Comparison of ENCODE assay signal across 8 mouse cellular contexts in the genomic region with DNA sequence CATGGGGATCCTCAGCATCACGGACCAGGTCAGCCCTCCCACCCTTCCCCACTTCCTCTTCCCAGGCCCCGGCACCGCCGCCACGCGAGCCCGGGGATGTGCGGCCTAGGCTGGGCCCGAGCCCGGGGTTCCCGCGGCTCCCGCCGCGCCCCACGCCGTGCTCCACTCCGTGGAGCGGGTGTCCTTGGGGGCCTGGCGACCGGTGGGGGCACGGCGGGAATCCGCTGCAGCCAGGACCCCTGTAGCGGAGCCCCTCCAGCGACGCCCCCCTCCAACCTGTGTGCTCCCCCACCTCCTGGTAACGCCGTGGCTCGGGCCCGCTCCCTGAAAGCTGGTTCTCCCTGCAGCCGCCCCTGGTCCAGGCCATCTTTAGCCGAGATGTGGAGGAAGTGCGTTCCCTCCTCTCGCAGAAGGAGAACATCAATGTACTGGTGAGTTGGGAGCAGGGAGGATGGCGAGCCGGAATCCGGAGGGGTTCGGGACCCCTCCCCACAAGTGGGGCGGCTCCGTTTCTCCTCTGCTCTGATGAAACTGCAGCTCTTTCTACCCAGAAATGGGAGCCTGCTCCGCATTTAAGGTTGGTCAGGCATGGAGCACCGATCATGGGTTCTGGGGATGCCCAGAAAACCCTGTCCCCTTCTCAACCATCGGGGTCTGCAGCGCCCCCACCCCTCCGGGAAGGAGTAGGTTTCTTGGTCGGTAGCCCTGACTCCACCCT. TPM values are rescaled to one million over a fixed set of nuclear protein-coding genes. Genes with fewer than 3 reads are reported as not detected.
A peak's percentile ranks its signal among the peaks of the same experiment; 100 is the strongest.
DNase-seq lines count a peak whose midpoint lies in the region; ATAC-seq and TF ChIP-seq lines count a peak whose summit lies in the region.

No protein-coding gene starts in this region.

- in situ Hi-C loops in ES-E14 (cut with MboI; ENCODE audit: low sequenced_read_pairs in 2 of 2, unreplicated experiment in 2 of 2): no loop called here

- peaks cover 2% of the 10 kb centered on the region; the same call in 1 of the 2 replicates for H3K36me3 ChIP-seq in kidney, adult 2 months (ENCODE audit: control insufficient read depth, insufficient read depth, low read length)
- H3K36me3 ChIP-seq in ES-E14 (ENCODE audit: control insufficient read depth, insufficient read depth, low read length, poor library complexity, severe bottlenecking): peaks cover 18% of the 10 kb centered on the region
- H3K36me3 ChIP-seq in heart, postnatal 0 days (replicated peaks; ENCODE audit: control insufficient read depth, insufficient read depth, low read length): peaks cover 40% of the 10 kb centered on the region
- H3K36me3 ChIP-seq in liver, embryonic 13.5 days: peaks cover 39% of the 10 kb centered on the region
- peaks cover 32% of the 10 kb centered on the region for H3K36me3 ChIP-seq in neural tube, embryonic 14.5 days (ENCODE audit: control insufficient read depth, insufficient read depth, low read length)

- under 1% methylated on average over 47 of the region's 47 CpGs for WGBS in kidney, adult 2 months
- WGBS in heart, postnatal 0 days: under 1% methylated on average over 46 of the region's 47 CpGs
- WGBS in liver, embryonic 13.5 days (ENCODE audit: insufficient replicate concordance): under 1% methylated on average over 46 of the region's 47 CpGs
- under 1% methylated on average over 46 of the region's 47 CpGs for WGBS in neural tube, embryonic 14.5 days

- ATAC-seq in heart, postnatal 0 days (ENCODE audit: insufficient read depth, low read depth): peak; percentile 45
- ATAC-seq in liver, embryonic 13.5 days (ENCODE audit: low read depth): peak; percentile 67
- peak; percentile 75 for ATAC-seq in neural tube, embryonic 14.5 days (ENCODE audit: low read depth)

- DNase-seq in kidney, adult 2 months: no peak
- no peak for DNase-seq in kidney, adult 11 months
- no peak for DNase-seq in ES-E14 (ENCODE audit: low read depth, low spot score)
- peak; percentile 82 for DNase-seq in embryo, embryonic 11 days
- DNase-seq in heart, postnatal 0 days (ENCODE audit: low spot score): peak; percentile 19
- DNase-seq in liver, embryonic 13.5 days: peak; percentile 31
- peak; percentile 55 for DNase-seq in yolk sac, embryonic 10.5 days (ENCODE audit: low spot score)

- no peak for TF ChIP-seq CTCF in kidney, adult 2 months (conservative IDR thresholded peaks at IDR 0.05; ENCODE audit: insufficient read depth, insufficient read length, low read depth, low read length)
- TF ChIP-seq CTCF in heart, postnatal 0 days (IDR thresholded peaks at IDR 0.05; ENCODE audit: low read depth): no peak

- no peak for TF ChIP-seq EP300 in heart, postnatal 0 days (IDR thresholded peaks at IDR 0.05; ENCODE audit: low read depth)

- peaks cover 12% of the 10 kb centered on the region for H3K4me1 ChIP-seq in kidney, adult 2 months (ENCODE audit: control insufficient read depth, insufficient read depth, low read length)
- H3K4me1 ChIP-seq in ES-E14 (ENCODE audit: control insufficient read depth in 2 of 2, insufficient read depth in 2 of 2, low read length in 2 of 2, poor library complexity in 1 of 2): peaks cover 3 to 6% of the 10 kb centered on the region in 2 experiments; a peak in 2 of 4 replicates
- peaks cover 14% of the 10 kb centered on the region for H3K4me1 ChIP-seq in heart, postnatal 0 days (ENCODE audit: control insufficient read depth, insufficient read depth)
- peaks cover 44% of the 10 kb centered on the region for H3K4me1 ChIP-seq in liver, embryonic 13.5 days (replicated peaks)
- peaks cover 19% of the 10 kb centered on the region for H3K4me1 ChIP-seq in neural tube, embryonic 14.5 days (ENCODE audit: control insufficient read depth, insufficient read depth, low read length)

- no peak for TF ChIP-seq POLR2A in kidney, adult 2 months (IDR thresholded peaks at IDR 0.05; ENCODE audit: low read depth, low read length)

- no peaks in the 10 kb centered on the region for H3K27me3 ChIP-seq in kidney, adult 2 months (replicated peaks; ENCODE audit: control insufficient read depth, insufficient read depth, low read length)
- H3K27me3 ChIP-seq in heart, postnatal 0 days (ENCODE audit: control insufficient read depth, insufficient read depth, low read length): no peaks in the 10 kb centered on the region
- H3K27me3 ChIP-seq in liver, embryonic 13.5 days: no peaks in the 10 kb centered on the region
- no peaks in the 10 kb centered on the region; the same call in 1 of the 2 replicates for H3K27me3 ChIP-seq in neural tube, embryonic 14.5 days (ENCODE audit: control insufficient read depth, insufficient read depth, low read length)

- H3K9me3 ChIP-seq in ES-E14 (ENCODE audit: control insufficient read depth, insufficient read depth, low read depth, low read length): no peaks in the 10 kb centered on the region
- no peaks in the 10 kb centered on the region for H3K9me3 ChIP-seq in heart, postnatal 0 days (replicated peaks; ENCODE audit: control insufficient read depth, low read length)
- H3K9me3 ChIP-seq in liver, embryonic 13.5 days (replicated peaks): no peaks in the 10 kb centered on the region
- no peaks in the 10 kb centered on the region for H3K9me3 ChIP-seq in neural tube, embryonic 14.5 days (ENCODE audit: control insufficient read depth, low read length)

- H3K4me3 ChIP-seq in kidney, adult 2 months (ENCODE audit: insufficient read depth, low read depth, low read length): peak overlapping the region; percentile 90
- peak overlapping the region; percentile 83 to 96 for H3K4me3 ChIP-seq in ES-E14 (ENCODE audit: insufficient read depth in 1 of 2, low read depth in 1 of 2, low read length in 2 of 2, poor library complexity in 1 of 2, severe bottlenecking in 1 of 2)
- peak overlapping the region; percentile 85 for H3K4me3 ChIP-seq in heart, postnatal 0 days (ENCODE audit: low read depth, low read length)
- H3K4me3 ChIP-seq in liver, embryonic 13.5 days (replicated peaks): peak overlapping the region; percentile 87
- peak overlapping the region; percentile 94 for H3K4me3 ChIP-seq in neural tube, embryonic 14.5 days (ENCODE audit: low read depth, low read length)

- peak overlapping the region; percentile 68 for H3K4me2 ChIP-seq in heart, postnatal 0 days (ENCODE audit: low read depth, low read length)
- peak overlapping the region; percentile 97 for H3K4me2 ChIP-seq in liver, embryonic 13.5 days
- H3K4me2 ChIP-seq in neural tube, embryonic 14.5 days (ENCODE audit: low read depth, low read length): peak overlapping the region; percentile 77

- H3K27ac ChIP-seq in kidney, adult 2 months (ENCODE audit: insufficient read depth, low read depth, low read length): 0 out of 2 replicates have a peak overlapping the region, but pooled peaks have one; percentile 26
- H3K27ac ChIP-seq in ES-E14 (ENCODE audit: insufficient read depth, low read depth, low read length, poor library complexity, severe bottlenecking): peak overlapping the region; percentile 10; the same call in 1 of the 2 replicates
- H3K27ac ChIP-seq in heart, postnatal 0 days (ENCODE audit: low read depth): peak overlapping the region; percentile 84
- H3K27ac ChIP-seq in liver, embryonic 13.5 days: peak overlapping the region; percentile 84
- H3K27ac ChIP-seq in neural tube, embryonic 14.5 days (ENCODE audit: low read depth, low read length): peak overlapping the region; percentile 94

- peak overlapping the region; percentile 97 for H3K9ac ChIP-seq in ES-E14 (ENCODE audit: insufficient read depth, low read depth, low read length, poor library complexity, severe bottlenecking)
- H3K9ac ChIP-seq in heart, postnatal 0 days (replicated peaks; ENCODE audit: low read depth, low read length): peak overlapping the region; percentile 92
- H3K9ac ChIP-seq in liver, embryonic 13.5 days: peak overlapping the region; percentile 94
- H3K9ac ChIP-seq in neural tube, embryonic 14.5 days (replicated peaks; ENCODE audit: low read depth, low read length): peak overlapping the region; percentile 98

RNA-seq across cellular contexts. Expression of a gene that starts 0.5 kb away (rescaled TPM):
- 21.5 and 22.5 TPM in 2 replicates for polyA plus RNA-seq in kidney, adult 2 months (2012; rRNA removed)
- total RNA-seq in ES-E14 (2012; rRNA removed): 11.1 and 11.4 TPM in 2 replicates
- total RNA-seq in heart, postnatal 0 days (2014; rRNA removed; ENCODE audit: low replicate concordance): 14.3 and 17.6 TPM in 2 replicates
- 4.2 and 4.5 TPM in 2 replicates for polyA plus RNA-seq in heart, postnatal 0 days (2015; fragmentation: Nextera tagmentation; extraction: Ambion mirVana)
- 5.0 and 5.1 TPM in 2 replicates for polyA plus RNA-seq in liver, embryonic 13.5 days (2015; fragmentation: Nextera tagmentation; extraction: Ambion mirVana)
- polyA plus RNA-seq in neural tube, embryonic 14.5 days (2014; fragmentation: Nextera tagmentation; extraction: Ambion mirVana): 11.6 and 14.0 TPM in 2 replicates

RNA-seq across cellular contexts. Expression of a gene that starts 8.6 kb away (rescaled TPM):
- polyA plus RNA-seq in kidney, adult 2 months (2012; rRNA removed): 58.7 and 72.3 TPM in 2 replicates
- total RNA-seq in ES-E14 (2012; rRNA removed): 8.2 and 10.1 TPM in 2 replicates
- total RNA-seq in heart, postnatal 0 days (2014; rRNA removed; ENCODE audit: low replicate concordance): 35.2 and 36.9 TPM in 2 replicates
- polyA plus RNA-seq in heart, postnatal 0 days (2015; fragmentation: Nextera tagmentation; extraction: Ambion mirVana): 52.9 and 61.2 TPM in 2 replicates
- 4.6 and 4.8 TPM in 2 replicates for polyA plus RNA-seq in liver, embryonic 13.5 days (2015; fragmentation: Nextera tagmentation; extraction: Ambion mirVana)
- polyA plus RNA-seq in neural tube, embryonic 14.5 days (2014; fragmentation: Nextera tagmentation; extraction: Ambion mirVana): 51.3 and 52.7 TPM in 2 replicates

RNA-seq across cellular contexts. Expression of a gene that starts 23.6 kb away (rescaled TPM):
- polyA plus RNA-seq in kidney, adult 2 months (2012; rRNA removed): 114 and 137 TPM in 2 replicates
- 0.36 and 0.53 TPM in 2 replicates for total RNA-seq in ES-E14 (2012; rRNA removed)
- total RNA-seq in heart, postnatal 0 days (2014; rRNA removed; ENCODE audit: low replicate concordance): not detected in 2 replicates
- not detected in 2 replicates for polyA plus RNA-seq in heart, postnatal 0 days (2015; fragmentation: Nextera tagmentation; extraction: Ambion mirVana)
- 30.5 and 32.8 TPM in 2 replicates for polyA plus RNA-seq in liver, embryonic 13.5 days (2015; fragmentation: Nextera tagmentation; extraction: Ambion mirVana)
- 0.44 TPM in 1 of 2 replicates, not detected in the other for polyA plus RNA-seq in neural tube, embryonic 14.5 days (2014; fragmentation: Nextera tagmentation; extraction: Ambion mirVana)

RNA-seq across cellular contexts. Expression of a gene that starts 33.9 kb away (rescaled TPM):
- 33.2 and 37.8 TPM in 2 replicates for polyA plus RNA-seq in kidney, adult 2 months (2012; rRNA removed)
- total RNA-seq in ES-E14 (2012; rRNA removed): 25.3 and 28.2 TPM in 2 replicates
- total RNA-seq in heart, postnatal 0 days (2014; rRNA removed; ENCODE audit: low replicate concordance): 28.1 and 34.6 TPM in 2 replicates
- polyA plus RNA-seq in heart, postnatal 0 days (2015; fragmentation: Nextera tagmentation; extraction: Ambion mirVana): 55.5 and 56.1 TPM in 2 replicates
- 57.3 and 64.4 TPM in 2 replicates for polyA plus RNA-seq in liver, embryonic 13.5 days (2015; fragmentation: Nextera tagmentation; extraction: Ambion mirVana)
- 131 and 140 TPM in 2 replicates for polyA plus RNA-seq in neural tube, embryonic 14.5 days (2014; fragmentation: Nextera tagmentation; extraction: Ambion mirVana)

RNA-seq across cellular contexts. Expression of a gene that starts 34.1 kb away (rescaled TPM):
- polyA plus RNA-seq in kidney, adult 2 months (2012; rRNA removed): 19.5 and 19.6 TPM in 2 replicates
- 39.6 and 41.3 TPM in 2 replicates for total RNA-seq in ES-E14 (2012; rRNA removed)
- 27.1 and 27.3 TPM in 2 replicates for total RNA-seq in heart, postnatal 0 days (2014; rRNA removed; ENCODE audit: low replicate concordance)
- 21.9 and 24.0 TPM in 2 replicates for polyA plus RNA-seq in heart, postnatal 0 days (2015; fragmentation: Nextera tagmentation; extraction: Ambion mirVana)
- polyA plus RNA-seq in liver, embryonic 13.5 days (2015; fragmentation: Nextera tagmentation; extraction: Ambion mirVana): 9.0 and 10.7 TPM in 2 replicates
- polyA plus RNA-seq in neural tube, embryonic 14.5 days (2014; fragmentation: Nextera tagmentation; extraction: Ambion mirVana): 64.5 and 71.2 TPM in 2 replicates

Comparison
In these comparisons a context has a peak if more than half of its experiments do, and no peak if none do; other contexts are left out.
1. DNase-seq: peak in embryo, embryonic 11 days (single experiment), heart, postnatal 0 days (single experiment), liver, embryonic 13.5 days (single experiment) and yolk sac, embryonic 10.5 days (single experiment); none in kidney, adult 2 months (single experiment), kidney, adult 11 months (single experiment) and ES-E14 (single experiment).
2. H3K27ac ChIP-seq: peak in every context shown above with its lines; median percentile 94 in neural tube, embryonic 14.5 days; 84 in heart, postnatal 0 days; 84 in liver, embryonic 13.5 days; 26 in kidney, adult 2 months; 10 in ES-E14.
3. RNA of a gene that starts 23.6 kb away (polyA plus RNA-seq): 114 to 137 TPM in kidney, adult 2 months and 30.5 to 32.8 TPM in liver, embryonic 13.5 days; 0.44 TPM in neural tube, embryonic 14.5 days and not detected in heart, postnatal 0 days; every median in the first group is over 10 times any median in the second.
4. Peak in every context shown above with its lines, with median percentiles within 50 percentile points of each other: H3K4me3 ChIP-seq, H3K9ac ChIP-seq, ATAC-seq and H3K4me2 ChIP-seq.